Mouse (Mus musculus) embryonic facial prominence, embryonic 11.5 days (tissue): ENCODE data around the gene Ccz1. TPM values are rescaled to one million over a fixed set of nuclear protein-coding genes. Genes with fewer than 3 reads are reported as not detected.

Experiments
- ATAC-seq: fragments of 200-750 bp; cut with Nextera tagmentation; replicated peaks from 2 replicates; pipeline ENCODE4 v1.8.0; 2017; ENCODE audit warnings: low read depth; ENCODE audit not compliant: insufficient number of reproducible peaks, low FRiP score, low TSS enrichment
- DNase-seq: peaks from one replicate; pipeline ENCODE4 v3.0.0-alpha.2; 2015; ENCODE audit warnings: low spot score
- H3K27ac ChIP-seq: fragments of 300-500 bp; sonication (generic); replicated peaks from 2 replicates; pipeline ENCODE4 v1.5.1; 2014; ENCODE audit warnings: mild to moderate bottlenecking, low read depth, low read length, control low read depth
- H3K27me3 ChIP-seq: fragments of 300-500 bp; sonication (generic); 2 replicates; pipeline ENCODE4 v1.6.1; 2014; ENCODE audit warnings: mild to moderate bottlenecking, low read length, moderate library complexity, mixed read lengths; ENCODE audit not compliant: control insufficient read depth, insufficient read depth
- H3K36me3 ChIP-seq: fragments of 300-500 bp; sonication (generic); replicated peaks from 2 replicates; pipeline ENCODE4 v1.6.1; 2014; ENCODE audit warnings: low read depth, mild to moderate bottlenecking, low read length, moderate library complexity, mixed read lengths; ENCODE audit not compliant: control insufficient read depth, insufficient read depth
- H3K4me1 ChIP-seq: fragments of 300-500 bp; sonication (generic); 2 replicates; pipeline ENCODE4 v1.6.1; 2014; ENCODE audit warnings: low read length, mixed read lengths; ENCODE audit not compliant: control insufficient read depth, insufficient read depth
- H3K4me2 ChIP-seq: fragments of 300-500 bp; sonication (generic); 2 replicates; pipeline ENCODE4 v1.6.1; 2014; ENCODE audit warnings: low read depth, mild to moderate bottlenecking, control low read depth, low read length, moderate library complexity
- H3K4me3 ChIP-seq: fragments of 300-500 bp; sonication (generic); 2 replicates; pipeline ENCODE4 v1.5.1; 2014; ENCODE audit warnings: low read depth, low read length, control low read depth
- H3K9ac ChIP-seq: fragments of 300-500 bp; sonication (generic); replicated peaks from 2 replicates; pipeline ENCODE4 v1.6.1; 2014; ENCODE audit warnings: mild to moderate bottlenecking, control low read depth, low read length
- H3K9me3 ChIP-seq: fragments of 300-500 bp; sonication (generic); replicated peaks from 2 replicates; pipeline ENCODE4 v1.6.1; 2016; ENCODE audit warnings: mild to moderate bottlenecking, low read length, inconsistent platforms, mixed read lengths; ENCODE audit not compliant: control insufficient read depth
- WGBS: fragments of 180-500 bp; shearing (Covaris S2); extraction: QIAGEN DNeasy Blood & Tissue Kit; methylation state at CpG from one replicate; pipeline ENCODE4 v1.1.7; 2014; 5-methylcytosine and 5-hydroxymethylcytosine counted together
- polyA plus RNA-seq: library from polyadenylated mRNA; unstranded; fragments of >200 nt; fragmentation: Nextera tagmentation; extraction: Ambion mirVana; gene quantifications from 2 replicates; pipeline ENCODE4 v1.2.1, GENCODE M21; 2014

Ccz1 gene
- polyA plus RNA-seq, 1 experiment from 2014 or later: 117 TPM

GRCm38 (mm10) chr5:143990086-143990485 is 24.6 kb downstream of the Ccz1 start:
- Histone ChIP-seq H3K4me1 (no peaks in the 10 kb centered on the region), H3K9ac (no peak overlapping the region), H3K27me3 (no peaks in the 10 kb centered on the region), H3K27ac (no peak overlapping the region), H3K36me3 (peaks cover 9% of the 10 kb centered on the region), H3K9me3 (no peaks in the 10 kb centered on the region), H3K4me2 (no peak overlapping the region), H3K4me3 (no peak overlapping the region)
- 93% methylated on average over 11 of the region's 11 CpGs for WGBS
- no peak for ATAC-seq
- no peak for DNase-seq

DNA sequence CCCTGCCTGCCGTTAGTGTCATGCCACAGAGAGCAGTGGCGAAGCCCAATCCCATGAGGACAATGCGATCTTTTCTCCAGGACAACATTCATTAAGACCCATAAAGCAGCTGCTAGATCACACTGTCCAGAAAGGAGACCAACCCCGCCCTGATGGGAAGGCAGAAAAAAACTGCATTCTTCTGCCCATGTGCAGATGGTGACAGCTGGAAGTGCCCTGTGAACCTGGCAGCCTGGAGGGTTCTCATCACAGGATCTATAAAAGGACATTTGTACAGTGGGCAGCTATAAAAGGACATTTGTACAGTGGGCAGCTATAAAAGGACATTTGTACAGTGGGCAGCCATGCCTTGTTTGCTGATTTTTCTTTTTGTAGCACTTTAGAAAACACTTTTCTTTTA is 25.6 kb downstream of the Ccz1 start:
- Histone ChIP-seq H3K36me3 (peaks cover 9% of the 10 kb centered on the region), H3K9ac (no peak overlapping the region), H3K4me3 (no peak overlapping the region), H3K9me3 (no peaks in the 10 kb centered on the region), H3K4me1 (no peaks in the 10 kb centered on the region), H3K27ac (no peak overlapping the region), H3K27me3 (no peaks in the 10 kb centered on the region), H3K4me2 (no peak overlapping the region)
- WGBS: 89% methylated on average over 4 of the region's 4 CpGs
- no peak for DNase-seq
- no peak for ATAC-seq

DNA sequence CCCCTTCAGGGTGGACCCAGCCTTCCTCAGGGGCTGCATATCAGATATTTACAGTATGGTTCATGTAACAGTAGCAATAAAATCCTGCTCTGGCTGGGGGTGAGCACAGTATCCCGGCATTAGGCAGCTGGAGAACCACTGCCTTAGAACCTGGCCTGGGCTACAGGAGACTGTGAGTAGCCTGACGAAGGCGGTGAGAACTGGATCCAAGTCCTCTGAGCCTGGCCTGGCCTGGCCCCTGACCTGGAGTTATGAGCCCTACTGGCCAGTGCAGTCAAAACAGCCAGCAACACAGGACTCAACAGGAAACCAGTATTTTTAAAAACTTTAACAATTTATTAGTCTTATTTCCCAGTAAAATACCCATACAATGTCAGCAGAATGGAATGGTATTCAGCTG is 27.1 kb downstream of the Ccz1 start:
- peaks cover 9% of the 10 kb centered on the region for H3K36me3 ChIP-seq
- H3K4me2 ChIP-seq: no peak overlapping the region
- DNase-seq (no peak), ATAC-seq (no peak)
- H3K4me1 ChIP-seq: no peaks in the 10 kb centered on the region
- no peaks in the 10 kb centered on the region for H3K9me3 ChIP-seq
- H3K27me3 ChIP-seq: no peaks in the 10 kb centered on the region
- no peak overlapping the region for H3K4me3 ChIP-seq
- no peak overlapping the region for H3K9ac ChIP-seq
- 97% methylated on average over 3 of the region's 3 CpGs for WGBS
- no peak overlapping the region for H3K27ac ChIP-seq

DNA sequence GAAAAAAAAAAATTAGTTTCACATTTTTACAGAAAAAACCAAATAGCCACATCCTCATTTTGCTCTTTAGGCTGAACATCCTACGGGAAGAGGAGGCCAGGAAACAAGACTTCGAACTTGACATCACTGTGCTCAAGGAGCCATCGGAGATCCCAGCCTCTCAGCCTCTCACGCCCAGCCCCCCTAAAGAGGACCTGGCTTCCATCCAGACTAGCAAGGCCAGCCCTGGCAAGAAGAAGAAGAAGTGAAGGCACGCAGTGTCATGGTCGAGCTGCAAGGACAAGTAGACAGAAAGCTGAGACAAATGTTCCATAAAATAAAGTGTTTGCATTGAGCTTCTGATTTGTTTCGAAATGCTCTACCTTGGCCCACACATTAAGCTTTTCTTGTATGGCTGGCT is 29.3 kb downstream of the Ccz1 start:
- no peak for DNase-seq

GRCm38 (mm10) chr5:143982361-143982760 is 32.3 kb downstream of the Ccz1 start:
- Histone ChIP-seq H3K4me2 (no peak overlapping the region), H3K27me3 (no peaks in the 10 kb centered on the region), H3K36me3 (no peaks in the 10 kb centered on the region; the same call in 1 of the 2 replicates), H3K4me1 (no peaks in the 10 kb centered on the region), H3K9ac (no peak overlapping the region), H3K9me3 (no peaks in the 10 kb centered on the region), H3K27ac (no peak overlapping the region), H3K4me3 (no peak overlapping the region)
- WGBS: 87% methylated on average over 2 of the region's 2 CpGs
- ATAC-seq (no peak), DNase-seq (no peak)

More for the DNA sequence above, 29.3 kb downstream of the Ccz1 start:
- Histone ChIP-seq H3K4me2 (no peak overlapping the region), H3K9ac (no peak overlapping the region), H3K36me3 (peaks cover 4% of the 10 kb centered on the region), H3K4me1 (no peaks in the 10 kb centered on the region), H3K27ac (no peak overlapping the region), H3K9me3 (no peaks in the 10 kb centered on the region), H3K4me3 (no peak overlapping the region), H3K27me3 (no peaks in the 10 kb centered on the region)
- ATAC-seq: no peak
- 91% methylated on average over 7 of the region's 7 CpGs for WGBS

DNA sequence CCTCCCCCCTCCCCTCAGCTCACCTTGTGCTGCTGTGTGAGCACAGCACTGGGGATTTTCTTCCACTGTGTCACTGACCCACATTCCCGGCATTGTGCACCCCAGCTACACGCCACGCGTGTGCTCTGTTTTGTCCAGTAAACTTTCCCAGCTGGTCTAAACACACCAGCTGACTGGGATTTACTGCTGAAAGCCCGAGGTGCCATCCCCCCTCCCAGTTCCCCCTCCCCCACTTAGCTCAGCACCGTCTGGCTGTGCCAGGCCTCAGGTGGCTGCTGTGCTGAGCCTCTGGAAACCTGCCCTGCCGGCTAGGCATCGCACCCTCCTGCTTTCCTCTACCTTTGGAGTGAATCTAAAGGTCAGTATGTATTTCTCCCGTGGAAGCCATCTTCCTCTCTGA is 33.8 kb downstream of the Ccz1 start:
- DNase-seq: peak; percentile 31
- Histone ChIP-seq H3K9me3 (no peaks in the 10 kb centered on the region), H3K4me1 (no peaks in the 10 kb centered on the region), H3K4me2 (no peak overlapping the region), H3K27ac (no peak overlapping the region), H3K36me3 (no peaks in the 10 kb centered on the region), H3K9ac (no peak overlapping the region), H3K4me3 (no peak overlapping the region), H3K27me3 (no peaks in the 10 kb centered on the region)
- 32% methylated on average over 9 of the region's 9 CpGs for WGBS
- ATAC-seq: no peak

DNA sequence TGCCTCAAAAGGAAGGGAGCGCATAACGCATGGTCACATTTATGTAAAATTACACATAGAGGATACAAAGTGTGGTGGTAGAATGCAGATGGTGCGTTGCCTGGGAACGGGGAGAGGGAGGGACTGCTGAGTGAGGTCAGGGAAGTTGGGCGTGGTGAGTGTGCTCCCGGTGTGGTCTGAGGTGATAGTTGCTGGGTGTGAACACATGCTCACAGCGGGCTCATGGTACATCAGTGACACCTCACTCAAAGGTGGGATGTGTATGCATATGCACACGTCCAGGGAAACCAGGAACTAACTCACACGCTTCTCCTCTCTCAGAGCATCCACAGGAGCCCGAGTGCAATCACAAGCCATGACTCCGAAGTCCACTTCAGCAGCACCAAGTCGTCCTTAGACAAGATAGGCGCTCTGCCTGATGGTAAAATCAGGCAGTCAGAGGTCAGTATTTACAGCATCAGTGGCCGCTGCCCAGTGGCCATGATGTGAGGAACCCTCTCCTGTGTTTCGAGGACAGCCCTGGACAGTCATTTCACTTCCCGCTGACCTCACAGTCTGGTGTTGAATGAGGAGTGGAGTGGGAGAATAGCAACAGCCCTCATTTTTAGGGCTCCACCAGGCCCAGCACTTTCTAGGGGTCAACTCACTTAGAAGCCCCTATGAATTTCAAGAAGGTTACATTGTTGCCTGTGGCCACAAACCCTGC is 37.8 kb downstream of the Ccz1 start:
- Histone ChIP-seq H3K27ac (no peak overlapping the region), H3K4me3 (no peak overlapping the region), H3K36me3 (no peaks in the 10 kb centered on the region), H3K9ac (no peak overlapping the region), H3K27me3 (no peaks in the 10 kb centered on the region), H3K4me2 (no peak overlapping the region), H3K9me3 (no peaks in the 10 kb centered on the region), H3K4me1 (no peaks in the 10 kb centered on the region)
- no peak for ATAC-seq
- 77% methylated on average over 16 of the region's 16 CpGs for WGBS
- DNase-seq: no peak

DNA sequence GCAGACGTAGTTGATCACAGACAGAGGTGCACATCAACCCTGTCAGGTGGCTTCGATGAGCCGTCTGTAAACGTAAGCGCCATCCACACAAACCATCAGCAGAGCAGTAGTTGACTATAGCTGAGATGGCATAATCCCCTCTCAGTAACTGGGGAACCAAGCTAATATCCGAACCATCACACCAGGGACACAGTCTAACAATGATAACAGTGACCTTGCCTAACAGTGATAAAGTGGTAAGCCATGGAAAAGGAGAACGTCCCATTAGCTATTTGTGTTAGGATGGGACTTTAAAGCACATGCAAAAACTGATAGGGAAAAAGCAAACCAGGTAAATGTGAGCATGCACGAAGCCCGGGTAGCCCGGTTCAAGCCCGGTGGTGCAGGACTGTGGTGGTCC is 38.4 kb downstream of the Ccz1 start:
- Histone ChIP-seq H3K9me3 (no peaks in the 10 kb centered on the region), H3K4me3 (no peak overlapping the region), H3K27me3 (no peaks in the 10 kb centered on the region), H3K4me1 (no peaks in the 10 kb centered on the region), H3K4me2 (no peak overlapping the region), H3K9ac (no peak overlapping the region), H3K36me3 (no peaks in the 10 kb centered on the region), H3K27ac (no peak overlapping the region)
- WGBS: 85% methylated on average over 11 of the region's 11 CpGs
- no peak for DNase-seq
- ATAC-seq: no peak
